Mouse (Mus musculus): Measurements from ENCODE around the gene Iqch.

Gene Iqch

DNA sequence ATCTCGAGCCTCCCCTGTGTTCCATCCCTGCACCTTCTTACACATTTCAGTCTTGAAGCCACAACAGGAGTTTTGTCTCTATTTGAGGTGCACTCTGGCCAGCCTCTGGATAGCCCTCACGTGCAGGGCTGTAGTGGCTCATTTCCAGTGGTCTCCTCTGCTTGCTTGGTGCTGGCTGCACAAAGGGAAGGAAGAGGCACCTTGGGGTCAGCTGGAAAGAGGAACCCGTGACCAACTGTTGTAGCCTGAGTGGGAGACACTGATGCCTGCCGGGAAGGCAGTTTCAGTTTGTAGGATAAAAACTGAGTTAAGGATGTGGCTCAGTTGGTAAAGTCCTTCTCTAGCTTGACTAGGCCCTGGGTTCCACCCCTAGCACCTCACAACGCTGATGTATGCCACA lies 9.7 kb upstream of the Iqch start:
- no peak for DNase-seq

GRCm38 (mm10) chr9:63610841-63611366 lies 8.6 kb upstream of the Iqch start:
- no peak for DNase-seq

- no peak for DNase-seq
Measured at GRCm38 (mm10) chr9:63610231-63610630, 7.9 kb upstream of the Iqch start.

- DNase-seq = no peak
Measured at GRCm38 (mm10) chr9:63609776-63610175, 7.5 kb upstream of the Iqch start.

GRCm38 (mm10) chr9:63609246-63609645 lies 7.0 kb upstream of the Iqch start:
- DNase-seq = no peak

DNA sequence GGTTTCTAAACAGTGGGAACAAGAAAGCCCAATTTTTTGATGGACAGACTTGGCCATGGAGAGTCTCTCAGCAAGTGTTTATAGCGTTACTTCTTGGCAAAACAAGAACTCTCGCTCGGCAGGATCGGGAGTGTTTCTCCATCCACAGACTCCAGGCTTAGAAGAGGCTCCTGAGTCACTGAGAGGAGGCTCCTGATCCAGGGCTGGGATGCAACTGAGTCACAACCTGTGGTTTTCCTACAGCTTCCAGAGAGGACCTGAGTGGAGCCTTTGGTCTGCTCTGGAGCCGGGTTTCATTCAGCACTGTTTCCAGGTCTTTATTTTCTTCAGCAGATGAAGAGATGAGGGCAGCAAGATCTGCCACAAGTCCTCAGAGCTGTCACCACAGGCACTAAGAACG lies 5.7 kb upstream of the Iqch start:
- no peak for DNase-seq

GRCm38 (mm10) chr9:63606594-63606993 lies 4.3 kb upstream of the Iqch start:
- DNase-seq = no peak

DNA sequence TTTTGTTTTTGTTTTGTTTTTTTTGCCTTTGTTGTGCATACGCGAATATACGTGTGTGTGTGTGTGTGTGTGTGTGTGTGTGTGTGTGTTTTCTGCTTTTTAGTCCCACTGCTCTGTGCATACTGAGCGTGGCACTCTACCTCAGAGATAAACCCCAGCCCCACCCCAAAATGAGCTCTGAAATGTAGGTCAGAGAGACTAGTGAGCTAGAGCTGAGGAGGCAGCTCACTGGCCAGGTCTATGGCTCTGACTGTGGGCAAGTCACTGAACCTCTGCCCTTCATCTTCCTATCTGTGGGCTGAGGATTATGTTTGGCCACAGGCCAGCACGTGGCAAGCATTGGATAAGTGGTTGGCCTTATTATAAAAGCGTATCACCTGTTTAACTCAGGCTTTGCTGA lies 1.6 kb upstream of the Iqch start:
- peak; percentile 27 to 45 for DNase-seq

- no peak for DNase-seq
Measured at GRCm38 (mm10) chr9:63596660-63597059, 5.6 kb downstream of the Iqch start.

DNA sequence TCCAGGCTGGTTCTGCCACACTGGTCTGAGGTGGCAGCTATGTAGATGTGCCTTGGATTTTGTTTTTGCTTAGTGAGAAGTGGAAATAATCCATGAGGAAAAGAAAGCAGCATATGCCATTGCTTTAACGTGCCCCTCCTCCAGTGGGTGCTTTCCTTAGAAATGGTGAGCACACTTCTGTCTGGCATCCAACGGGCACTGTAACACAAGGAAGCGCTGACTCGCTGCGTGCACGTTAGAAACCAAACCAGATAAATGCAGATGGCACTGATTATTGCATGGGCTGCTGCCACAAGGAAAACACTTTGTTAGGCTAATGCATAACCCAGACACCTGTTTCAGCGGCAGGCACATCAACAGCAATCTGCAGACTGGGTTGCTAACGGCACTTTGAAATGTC lies 6.6 kb downstream of the Iqch start:
- DNase-seq = no peak

DNA sequence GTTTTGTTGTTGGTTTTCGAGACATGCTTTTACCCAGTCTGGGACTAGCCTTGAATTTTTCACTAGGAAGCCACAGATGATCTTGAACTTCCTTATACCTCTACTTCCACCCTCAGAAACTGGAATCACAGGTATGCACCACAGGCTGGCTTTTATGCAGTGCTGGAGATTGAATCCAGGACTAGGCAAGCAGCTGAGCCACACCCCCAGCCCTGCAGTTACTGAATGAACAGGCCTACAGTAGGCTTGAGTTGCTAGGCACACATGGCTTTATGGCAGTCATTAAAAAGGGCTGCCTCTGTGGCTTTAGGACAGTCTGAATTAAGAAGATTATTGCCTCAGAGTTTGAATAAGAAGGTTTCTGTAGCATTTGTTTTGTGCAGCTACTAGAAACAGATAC lies 7.3 kb downstream of the Iqch start:
- DNase-seq = no peak

DNA sequence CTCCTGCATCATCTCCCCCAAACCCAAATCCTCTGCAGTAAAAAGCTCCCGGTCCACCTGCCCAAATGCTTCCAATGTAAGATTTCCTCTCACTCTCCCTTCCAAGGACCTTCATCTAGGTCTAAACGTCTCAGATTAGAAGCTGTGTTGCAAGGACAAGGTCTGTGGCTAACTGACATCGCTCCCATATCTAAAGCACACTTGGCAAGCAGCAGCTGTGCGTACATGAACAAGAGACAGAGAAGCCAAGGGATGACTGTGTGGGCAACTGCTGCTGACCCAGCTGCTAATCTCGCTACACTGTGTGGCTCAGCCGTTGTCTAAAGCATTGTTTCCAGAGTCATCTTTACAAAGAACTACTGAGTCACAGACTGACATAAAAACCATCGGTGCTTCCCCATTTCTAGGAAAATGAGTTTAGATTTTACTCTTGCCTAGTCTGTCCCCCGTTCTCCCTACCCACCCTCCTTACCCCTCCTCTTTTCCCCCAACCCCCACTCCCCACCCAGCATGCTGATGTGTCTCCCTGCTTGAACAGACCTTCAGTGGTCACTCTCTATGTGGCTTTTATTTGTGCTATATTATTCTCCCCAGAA lies 10.5 kb downstream of the Iqch start:
- no peak for DNase-seq

DNA sequence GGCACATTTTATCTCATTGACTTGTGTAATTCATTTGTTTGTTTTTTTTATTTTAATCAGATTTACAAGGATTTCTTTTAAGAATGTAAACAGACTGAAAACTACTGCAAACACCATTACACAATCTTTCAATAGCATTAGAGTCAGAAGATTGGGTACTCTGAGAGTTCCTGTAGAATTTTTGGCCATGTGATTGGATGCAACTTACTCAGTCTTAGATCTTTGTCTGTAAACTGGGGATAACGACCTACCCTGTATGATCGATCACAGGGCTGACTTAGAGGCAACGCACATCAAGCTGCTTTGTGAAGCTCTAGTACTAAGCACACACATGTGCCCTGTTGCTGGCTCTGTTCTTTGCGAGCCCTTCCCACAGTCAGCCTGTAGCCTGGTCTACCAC lies 11.7 kb downstream of the Iqch start:
- DNase-seq = no peak

DNA sequence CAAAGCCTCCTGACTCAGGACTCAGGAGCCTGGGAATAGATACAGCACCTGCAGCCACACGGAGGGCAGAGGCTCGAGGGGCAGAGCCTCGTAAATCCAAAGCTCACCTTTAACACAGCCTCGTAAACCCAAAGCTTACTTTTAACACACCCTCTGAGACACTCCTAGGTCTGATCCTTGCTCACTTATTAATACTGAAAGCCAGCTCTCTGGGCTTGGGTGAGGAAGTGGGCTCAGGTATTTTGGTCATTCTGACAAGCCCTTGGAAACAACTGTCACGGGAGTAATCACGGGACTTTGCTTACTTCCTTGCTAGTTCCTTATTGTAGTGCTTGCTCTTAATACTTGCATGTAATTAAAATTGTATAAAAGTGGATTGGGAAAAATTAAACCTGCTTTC lies 13.1 kb downstream of the Iqch start:
- no peak for DNase-seq

DNA sequence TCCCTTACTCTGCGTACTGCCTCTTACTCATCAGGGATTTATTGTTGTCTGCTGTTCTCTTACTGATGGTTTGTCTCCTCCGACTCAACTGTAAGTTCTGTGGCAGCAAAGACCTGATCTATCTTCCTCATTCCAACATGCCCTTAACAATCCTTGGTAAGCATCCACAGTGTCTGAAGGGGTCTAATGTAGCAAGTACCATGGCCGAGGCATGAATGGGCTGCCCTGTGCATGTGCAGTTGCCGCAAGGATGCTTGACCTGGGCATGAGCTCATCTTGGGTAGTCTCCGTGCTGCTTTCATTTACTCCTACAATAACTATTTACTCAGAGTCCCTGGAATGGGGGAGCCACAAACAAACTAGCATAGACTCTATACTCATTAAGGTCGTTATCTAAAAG lies 17.0 kb downstream of the Iqch start:
- no peak for DNase-seq

DNA sequence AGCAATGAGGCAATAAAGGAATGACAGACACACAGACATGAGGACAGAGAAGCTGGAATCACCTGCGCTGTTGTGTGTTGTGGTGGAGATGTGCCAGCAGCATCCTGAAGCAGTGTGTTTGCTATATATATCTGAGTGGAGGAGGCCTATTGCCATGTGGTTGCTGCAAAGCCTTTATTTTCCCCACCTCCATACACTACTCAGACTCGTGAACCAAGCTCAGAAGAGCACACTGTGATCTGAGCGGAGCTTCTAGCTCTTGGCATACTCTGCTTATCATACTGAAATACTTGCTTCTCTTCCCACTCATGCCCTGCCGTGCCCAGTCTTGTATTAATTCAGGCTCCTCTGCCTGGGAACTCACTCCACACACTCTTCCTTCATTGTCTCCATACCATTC lies 20.5 kb downstream of the Iqch start:
- no peak for DNase-seq

DNA sequence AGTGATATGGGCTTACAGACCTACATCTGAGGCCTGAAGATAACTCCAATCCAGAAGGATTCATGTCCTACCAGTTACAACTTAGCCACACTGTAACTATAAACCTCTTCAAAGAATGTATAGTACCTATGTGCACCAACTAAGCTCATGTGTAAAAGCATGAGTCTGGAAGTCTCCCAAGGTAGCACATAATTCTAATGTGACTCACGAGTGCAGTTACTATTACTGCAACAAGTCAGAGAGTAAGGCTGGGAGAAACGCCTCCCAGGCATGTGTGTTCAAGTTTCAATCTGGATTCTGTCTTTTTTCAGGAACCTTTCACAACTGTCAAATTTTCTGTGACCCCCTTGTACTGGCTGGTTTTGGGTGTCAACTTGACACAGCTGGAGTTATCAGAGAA lies 22.2 kb downstream of the Iqch start:
- no peak for DNase-seq

GRCm38 (mm10) chr9:63579644-63580043 lies 22.6 kb downstream of the Iqch start:
- no peak for DNase-seq

DNA sequence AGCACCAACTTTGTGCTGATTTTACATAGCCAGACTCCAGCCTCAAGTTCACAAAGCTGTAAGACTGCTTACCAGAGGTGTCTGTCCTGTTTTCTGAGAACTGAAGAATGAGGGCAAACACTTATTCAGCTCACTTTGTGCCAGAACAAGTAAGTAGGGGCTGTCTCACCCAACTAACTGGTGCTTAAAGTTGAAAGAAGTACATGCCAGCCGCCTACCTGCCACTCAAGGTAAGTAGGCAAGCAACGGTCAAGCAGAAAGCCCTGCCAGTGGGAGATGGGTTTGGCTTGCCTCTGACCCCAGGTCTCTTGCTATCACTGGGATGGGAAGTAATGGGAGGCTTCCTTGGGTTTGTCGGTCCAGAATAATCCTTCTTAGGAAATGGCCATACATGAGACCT lies 24.8 kb downstream of the Iqch start:
- DNase-seq = no peak

DNA sequence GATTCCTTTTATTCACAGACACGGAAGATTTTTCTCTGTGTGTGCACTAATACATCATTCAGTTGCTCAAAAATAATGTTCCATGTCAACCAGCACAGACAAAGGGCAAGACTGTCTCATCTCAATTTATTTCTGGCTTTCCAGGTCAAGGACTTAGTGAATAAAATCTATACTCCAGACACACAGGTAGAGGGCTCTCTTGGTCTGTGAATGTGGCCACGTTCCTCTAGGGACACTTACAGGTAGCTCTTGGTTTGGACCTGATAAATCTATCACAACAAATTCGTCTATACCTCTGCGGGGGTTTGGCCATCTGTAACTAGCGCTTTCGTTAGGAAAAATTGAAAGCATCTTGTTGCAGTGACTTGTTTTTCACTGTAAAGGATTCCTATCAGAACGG lies 29.4 kb downstream of the Iqch start:
- peak; percentile 10 to 16 for DNase-seq

DNA sequence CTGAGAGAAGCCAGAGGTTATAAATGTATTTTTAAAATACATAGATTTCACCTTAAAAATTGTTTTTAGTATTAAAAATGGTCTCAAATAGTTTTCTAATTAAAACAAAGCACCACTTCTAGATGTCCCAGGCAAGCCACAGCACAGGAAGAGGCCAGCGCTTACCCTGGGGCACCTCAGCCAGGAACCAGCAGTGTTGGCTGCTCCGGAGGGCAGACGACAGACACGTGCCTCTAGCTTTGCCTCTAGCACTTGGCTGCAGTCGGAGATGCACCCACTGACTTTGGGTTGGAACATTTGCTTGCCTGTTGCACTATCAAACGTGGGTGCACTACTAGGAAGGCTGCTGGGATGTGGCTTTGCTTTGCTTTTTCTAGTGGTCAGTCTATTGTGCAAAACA lies 30.4 kb downstream of the Iqch start:
- no peak for DNase-seq

DNA sequence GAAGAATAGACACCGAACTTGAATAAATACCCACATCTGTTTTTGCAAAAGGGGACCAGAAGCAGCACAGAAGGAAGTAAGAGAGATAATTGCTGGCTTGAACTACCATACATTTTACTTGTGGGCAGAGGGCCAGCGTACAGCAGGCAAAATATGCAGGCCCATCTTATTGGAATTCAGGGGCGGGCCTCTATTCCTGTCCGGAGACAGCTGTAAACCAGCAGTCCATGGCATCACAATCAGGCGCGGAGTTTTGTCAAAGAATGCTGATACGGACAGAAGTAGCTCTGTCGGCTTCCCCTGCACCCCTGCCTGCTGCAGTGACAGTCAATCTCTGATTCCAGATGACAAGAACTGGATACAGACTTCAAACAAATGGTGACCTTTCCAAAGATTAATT lies 33.5 kb downstream of the Iqch start:
- DNase-seq = no peak

DNA sequence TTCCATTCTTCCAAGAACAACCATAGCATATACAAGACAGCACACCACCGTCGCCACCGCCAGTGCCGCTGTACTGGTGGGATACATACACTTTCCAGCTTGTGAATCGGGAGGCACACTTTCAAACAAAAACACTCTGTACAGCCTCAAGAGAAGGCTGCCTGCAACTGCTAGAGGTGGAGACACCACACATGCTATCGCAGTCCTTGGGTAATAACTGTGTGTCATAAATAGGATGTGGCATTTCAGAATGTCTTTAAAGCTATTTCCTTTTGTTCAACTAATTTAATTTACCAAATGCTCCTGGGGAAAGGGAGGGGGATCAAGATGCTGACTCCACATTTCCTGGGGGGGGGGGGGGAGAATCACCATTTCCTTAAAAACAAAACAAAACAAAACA lies 34.0 kb downstream of the Iqch start:
- no peak for DNase-seq

DNA sequence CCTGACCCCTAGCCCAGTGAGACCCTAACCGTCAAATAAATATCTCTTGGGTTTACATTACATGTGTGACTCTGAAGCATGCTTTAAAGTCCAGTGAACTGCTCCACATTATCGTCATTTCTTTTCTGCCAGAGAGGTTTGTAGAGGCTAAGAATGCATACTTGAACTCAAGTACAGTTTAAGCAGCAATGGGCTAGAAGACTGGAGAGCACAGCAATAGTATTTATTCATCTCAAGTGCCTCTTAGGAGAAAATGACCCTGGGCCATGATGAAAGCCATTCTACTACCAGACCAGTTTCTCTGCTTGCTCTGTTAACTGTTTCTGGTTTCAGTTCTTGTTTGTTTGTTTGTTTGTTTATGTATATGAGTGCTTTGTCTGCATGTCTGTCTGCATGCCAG lies 38.9 kb downstream of the Iqch start:
- DNase-seq = no peak

DNA sequence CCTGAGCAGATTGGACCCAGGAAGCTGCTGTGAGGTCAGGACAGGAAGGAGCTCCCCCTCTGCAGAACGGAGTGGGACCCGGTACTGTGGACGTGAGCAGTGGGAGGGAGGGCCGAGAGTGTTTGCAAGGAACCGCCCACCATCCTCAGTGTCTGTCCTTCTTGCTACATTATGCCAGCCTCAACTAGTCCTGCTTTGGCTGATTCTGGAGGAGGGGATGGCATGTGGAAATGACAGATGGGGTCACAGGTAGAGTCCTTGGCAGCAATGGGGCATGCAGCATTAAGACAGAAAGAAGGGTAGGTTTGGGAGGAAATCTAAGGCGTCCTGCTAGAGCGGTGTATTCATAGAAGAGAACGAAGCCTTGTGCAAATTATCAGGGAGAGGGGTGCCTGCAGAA lies 40.4 kb downstream of the Iqch start:
- peak; percentile 31 to 42 for DNase-seq

DNA sequence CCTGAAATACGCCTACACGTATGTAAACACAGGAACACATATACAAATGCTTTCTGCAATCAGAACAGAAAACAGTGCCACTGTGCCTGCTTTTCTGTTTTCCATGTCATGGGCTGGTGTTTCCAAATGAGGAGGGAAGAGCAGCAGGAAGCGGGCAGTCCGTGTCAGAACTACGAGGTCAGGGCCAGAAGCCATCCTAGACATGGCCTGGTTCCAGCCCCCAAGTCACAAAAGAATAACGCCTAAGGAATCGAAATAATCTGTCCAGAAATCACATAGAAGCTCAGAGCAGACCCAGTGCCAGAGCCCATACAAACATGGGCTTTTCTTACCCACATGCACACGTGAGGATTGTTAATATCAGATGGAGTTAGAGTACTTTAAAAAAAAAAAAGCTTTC lies 45.4 kb downstream of the Iqch start:
- DNase-seq = no peak

Data from cerebellum, adult 18-20 months (tissue).